Mouse (Mus musculus) CH12.LX (cell line): ENCODE data around the gene Ptch2. TPM values are rescaled to one million over a fixed set of nuclear protein-coding genes. Genes with fewer than 3 reads are reported as not detected.

Experiments
- DNase-seq: peaks from one replicate; pipeline ENCODE4 v3.0.0-alpha.2; 2013; ENCODE audit errors: extremely low read depth
- H3K27ac ChIP-seq: 2 replicates; pipeline ENCODE4 v1.5.1; 2012; ENCODE audit warnings: low read depth, mild to moderate bottlenecking, control low read depth, moderate library complexity; ENCODE audit not compliant: insufficient read depth
- H3K27me3 ChIP-seq: replicated peaks from 2 replicates; pipeline ENCODE3; 2012; ENCODE audit warnings: inconsistent platforms
- H3K36me3 ChIP-seq, 2 experiments: replicated peaks in 1 of 2; 2 replicates each; pipeline versions ENCODE3 to v1.6.1; 2012; ENCODE audit warnings: inconsistent platforms in 1 of 2, low read length in 1 of 2, mild to moderate bottlenecking in 1 of 2, mixed read lengths in 1 of 2, moderate library complexity in 1 of 2; ENCODE audit not compliant: control insufficient read depth in 1 of 2, insufficient read depth in 1 of 2
- H3K4me1 ChIP-seq, 2 experiments: 2 replicates each; pipeline ENCODE4 v1.6.1; 2012; ENCODE audit warnings: inconsistent platforms in 1 of 2, moderate library complexity in 1 of 2; ENCODE audit not compliant: insufficient read depth in 2 of 2, control insufficient read depth in 1 of 2
- H3K4me2 ChIP-seq: 2 replicates; pipeline ENCODE4 v1.6.1; 2012; ENCODE audit warnings: low read depth, mild to moderate bottlenecking, control low read depth; ENCODE audit not compliant: poor library complexity, insufficient read depth, severe bottlenecking
- H3K4me3 ChIP-seq, 3 experiments: fragments of 150-350 bp in 1 of 3; sonication (generic) in 1 of 3; replicated peaks in 1 of 3; 2 replicates each; pipeline versions ENCODE3 to v1.5.1; 2011 to 2012; ENCODE audit warnings: low read depth in 2 of 3, low read length in 2 of 3, mild to moderate bottlenecking in 2 of 3, moderate library complexity in 2 of 3, control low read depth in 1 of 3, improper control_type of control experiment in 1 of 3, inconsistent platforms in 1 of 3, mixed read lengths in 1 of 3; ENCODE audit not compliant: poor library complexity in 1 of 3
- H3K79me2 ChIP-seq: replicated peaks from 2 replicates; pipeline ENCODE4 v1.6.1; 2012; ENCODE audit warnings: mild to moderate bottlenecking, moderate library complexity; ENCODE audit not compliant: control insufficient read depth, poor library complexity, insufficient read depth, severe bottlenecking; ENCODE audit errors: extremely low read depth
- H3K9ac ChIP-seq: 2 replicates; pipeline ENCODE4 v1.6.1; 2012; ENCODE audit warnings: low read depth, mild to moderate bottlenecking, control low read depth, moderate library complexity; ENCODE audit not compliant: insufficient read depth
- H3K9me3 ChIP-seq: replicated peaks from 2 replicates; pipeline ENCODE3; 2012; ENCODE audit warnings: low read length, inconsistent platforms, mixed read lengths
- BHLHE40 ChIP-seq: IDR thresholded peaks from 2 replicates; pipeline ENCODE4 v1.6.1; 2011; ENCODE audit warnings: mild to moderate bottlenecking, low read depth, low read length, improper control_type of control experiment
- CHD1 ChIP-seq: IDR thresholded peaks from 2 replicates; pipeline ENCODE4 v1.6.1; 2012; ENCODE audit warnings: low read depth, low read length, improper control_type of control experiment, inconsistent platforms
- CHD2 ChIP-seq: IDR thresholded peaks from 2 replicates; pipeline ENCODE4 v1.6.1; 2011; ENCODE audit warnings: low read length, improper control_type of control experiment
- CTCF ChIP-seq, 2 experiments: IDR thresholded peaks in 1 of 2; conservative IDR thresholded peaks in 1 of 2; 2 replicates each; pipeline ENCODE4 v1.5.1; 2011 to 2012; ENCODE audit warnings: low read depth in 2 of 2, low read length in 2 of 2, improper control_type of control experiment in 1 of 2, inconsistent platforms in 1 of 2, mild to moderate bottlenecking in 1 of 2, moderate library complexity in 1 of 2
- ELF1 ChIP-seq: IDR thresholded peaks from 2 replicates; pipeline ENCODE4 v1.6.1; 2014; ENCODE audit warnings: low read depth, mild to moderate bottlenecking, inconsistent platforms, low read length, improper control_type of control experiment
- MEF2A ChIP-seq: IDR thresholded peaks from 2 replicates; pipeline ENCODE4 v1.6.1; 2014; ENCODE audit warnings: low read depth, mild to moderate bottlenecking, inconsistent platforms, low read length, improper control_type of control experiment, borderline replicate concordance
- MXI1 ChIP-seq: IDR thresholded peaks from 2 replicates; pipeline ENCODE4 v1.6.1; 2011; ENCODE audit warnings: mild to moderate bottlenecking, low read depth, low read length, improper control_type of control experiment
- NELFE ChIP-seq: IDR thresholded peaks from 2 replicates; pipeline ENCODE4 v1.6.1; 2011; ENCODE audit warnings: low read depth, low read length, improper control_type of control experiment
- NRF1 ChIP-seq: IDR thresholded peaks from 2 replicates; pipeline ENCODE4 v1.6.1; 2014; ENCODE audit warnings: low read depth, mild to moderate bottlenecking, inconsistent platforms, low read length, improper control_type of control experiment, moderate library complexity
- POLR2A ChIP-seq: IDR thresholded peaks from 2 replicates; pipeline ENCODE4 v1.6.1; 2011; ENCODE audit warnings: low read depth, mild to moderate bottlenecking, improper control_type of control experiment, low read length
- POLR2AphosphoS2 ChIP-seq: IDR thresholded peaks from 2 replicates; pipeline ENCODE4 v1.6.1; 2011; ENCODE audit warnings: low read depth, low read length, improper control_type of control experiment
- RAD21 ChIP-seq: IDR thresholded peaks from 2 replicates; pipeline ENCODE4 v1.6.1; 2011; ENCODE audit warnings: low read depth, mild to moderate bottlenecking, low read length, improper control_type of control experiment, moderate library complexity
- SIN3A ChIP-seq: IDR thresholded peaks from 2 replicates; pipeline ENCODE4 v1.6.1; 2012; ENCODE audit warnings: low read length, improper control_type of control experiment, inconsistent platforms
- SMC3 ChIP-seq: IDR thresholded peaks from 2 replicates; pipeline ENCODE4 v1.6.1; 2011; ENCODE audit warnings: low read depth, low read length, improper control_type of control experiment
- TBP ChIP-seq: conservative IDR thresholded peaks from 2 replicates; pipeline ENCODE4 v1.6.1; 2011; ENCODE audit warnings: low read depth, low read length, improper control_type of control experiment
- TCF12 ChIP-seq: IDR thresholded peaks from 2 replicates; pipeline ENCODE4 v1.6.1; 2014; ENCODE audit warnings: low read depth, mild to moderate bottlenecking, inconsistent platforms, low read length, improper control_type of control experiment
- UBTF ChIP-seq: IDR thresholded peaks from 2 replicates; pipeline ENCODE4 v1.6.1; 2012; ENCODE audit warnings: low read depth, mild to moderate bottlenecking, inconsistent platforms, low read length, improper control_type of control experiment, moderate library complexity
- ZKSCAN1 ChIP-seq: IDR thresholded peaks from 2 replicates; pipeline ENCODE4 v1.6.1; 2012; ENCODE audit warnings: low read depth, inconsistent platforms, low read length, improper control_type of control experiment, borderline replicate concordance
- ZMIZ1 ChIP-seq: IDR thresholded peaks from 2 replicates; pipeline ENCODE4 v1.6.1; 2012; ENCODE audit warnings: low read depth, mild to moderate bottlenecking, inconsistent platforms, low read length, improper control_type of control experiment
- ZNF384 ChIP-seq: IDR thresholded peaks from 2 replicates; pipeline ENCODE4 v1.6.1; 2012; ENCODE audit warnings: low read depth, low read length, improper control_type of control experiment, inconsistent platforms
- dilution Hi-C: fragments of 300-500 bp; cut with MboI; formaldehyde crosslinking; loops from 2 replicates; pipeline ENCODE4 v1.14.3; 2020; ENCODE audit warnings: low sequenced_read_pairs; ENCODE audit not compliant: extremely low pct_unique_long_range_greater_than_20kb, extremely low pct_ligation_motif_present
- in situ Hi-C: fragments of 300-500 bp; cut with MboI; formaldehyde crosslinking; loops from 3 replicates; pipeline ENCODE4 v1.14.3; 2019; ENCODE audit warnings: low sequenced_read_pairs, low pct_ligation_motif_present, low pct_unique_long_range_greater_than_20kb, mixed read lengths
- polyA plus RNA-seq: library from polyadenylated mRNA; unstranded; fragments of >175 nt; gene quantifications from 2 replicates; pipeline ENCODE4 v1.2.1, GENCODE M21; 2012; ENCODE audit warnings: low read depth; ENCODE audit not compliant: insufficient read length
- total RNA-seq, 2 experiments: library from RNA; depleted of rRNA; stranded (reverse); fragments of 300-350 nt in 1 of 2; fragments of >200 nt in 1 of 2; gene quantifications; 2 replicates each; pipeline ENCODE4 v1.2.3; 2012 to 2014

The Ptch2 gene
- total and polyA plus RNA-seq, 3 experiments, result 0.21 to 0.79 TPM; not detected in 1

DNA sequence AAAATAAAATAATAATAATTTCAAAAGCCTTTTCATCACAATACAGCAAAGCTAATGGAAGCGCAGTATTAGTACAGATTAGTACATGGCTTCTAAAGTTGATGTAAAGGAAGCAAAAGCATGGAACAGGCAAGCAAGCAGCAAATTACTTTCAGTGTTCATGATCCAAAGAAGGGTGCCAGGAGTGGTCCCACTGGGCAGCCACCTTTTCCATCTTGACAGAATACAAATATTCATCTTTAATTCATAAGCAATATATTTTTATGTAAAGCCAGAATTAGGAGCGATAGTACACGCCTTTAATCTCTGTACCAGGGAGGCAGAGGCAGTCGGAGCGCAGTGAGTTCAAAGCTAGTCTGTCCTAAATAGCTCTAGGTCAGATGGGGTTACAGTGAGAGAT is 23.8 kb downstream of the Ptch2 start:
- Histone ChIP-seq H3K4me1 (peaks cover 5 to 41% of the 10 kb centered on the region in 2 experiments; a peak in 3 of 4 replicates), H3K79me2 (peaks cover 8% of the 10 kb centered on the region; the same call in 1 of the 2 replicates), H3K4me3 (peak overlapping the region; percentile 69 to 87 (median 85)), H3K9me3 (no peaks in the 10 kb centered on the region), H3K36me3 (peaks cover 5 to 30% of the 10 kb centered on the region in 2 experiments), H3K9ac (peak overlapping the region; percentile 96), H3K27me3 (no peaks in the 10 kb centered on the region), H3K27ac (peak overlapping the region; percentile 89; the same call in 1 of the 2 replicates), H3K4me2 (peak overlapping the region; percentile 92)
- no peak for DNase-seq
- dilution Hi-C loops (no loop called here), in situ Hi-C loops (no loop called here)
- no peak for TF ChIP-seq NRF1
- no peak for TF ChIP-seq BHLHE40
- TF ChIP-seq MXI1, result no peak
- TF ChIP-seq UBTF, result no peak
- TF ChIP-seq ZKSCAN1, result no peak
- no peak for TF ChIP-seq CTCF (conservative IDR thresholded peaks at IDR 0.05 in 1 of 2, IDR thresholded peaks at IDR 0.05 in 1 of 2; ENCODE audit: low read depth in 2 of 2, low read length in 2 of 2)
- no peak for TF ChIP-seq RAD21
- no peak for TF ChIP-seq NELFE
- TF ChIP-seq POLR2A, result no peak

DNA sequence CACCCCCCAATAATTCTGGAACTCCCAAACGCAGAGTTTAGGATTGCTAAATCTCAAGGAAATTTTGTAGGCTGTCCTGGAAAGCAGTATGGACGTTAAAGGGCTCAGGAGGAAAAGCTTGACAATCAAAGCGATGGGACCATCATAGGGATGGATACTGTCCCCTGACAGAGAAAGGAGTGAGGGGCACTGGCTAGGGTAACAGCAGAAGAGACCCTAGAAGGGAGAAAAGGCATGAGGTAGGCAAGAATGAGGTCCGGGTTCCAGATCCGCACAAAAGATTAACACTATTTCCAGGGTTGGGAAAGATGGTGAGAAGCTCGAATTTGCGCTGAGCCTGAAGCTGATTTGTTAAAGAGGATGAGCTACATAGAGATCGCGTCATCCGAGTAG is 24.2 kb downstream of the Ptch2 start:
- Histone ChIP-seq H3K4me3 (peak overlapping the region; percentile 69 to 87 (median 85)), H3K4me2 (peak overlapping the region; percentile 92)
- no peak for TF ChIP-seq SIN3A
- no peak for TF ChIP-seq ZKSCAN1
- no peak for TF ChIP-seq POLR2A
- no peak for TF ChIP-seq MXI1
- TF ChIP-seq TCF12, result no peak
- no peak for TF ChIP-seq MEF2A
- TF ChIP-seq ZMIZ1, result no peak
- no peak for TF ChIP-seq CHD2
- TF ChIP-seq TBP, result no peak
- TF ChIP-seq ZNF384, result no peak
- no peak for TF ChIP-seq ELF1
- TF ChIP-seq BHLHE40, result no peak
- TF ChIP-seq NELFE, result no peak
- TF ChIP-seq RAD21, result no peak
- no peak for TF ChIP-seq SMC3
- no peak for TF ChIP-seq CHD1
- no peak for TF ChIP-seq POLR2AphosphoS2
- TF ChIP-seq, all 38 proteins: peak for 0
- in situ Hi-C loops, result no loop called here
- peaks cover 5 to 27% of the 10 kb centered on the region in 2 experiments for H3K36me3 ChIP-seq
- H3K9me3 ChIP-seq, result no peaks in the 10 kb centered on the region
- dilution Hi-C loops, result no loop called here
- H3K4me1 ChIP-seq, result peaks cover 5 to 45% of the 10 kb centered on the region in 2 experiments; a peak in 3 of 4 replicates
- DNase-seq, result no peak
- H3K27ac ChIP-seq, result peak overlapping the region; percentile 89
- H3K79me2 ChIP-seq, result peaks cover 8% of the 10 kb centered on the region; the same call in 1 of the 2 replicates
- no peaks in the 10 kb centered on the region for H3K27me3 ChIP-seq
- H3K9ac ChIP-seq, result peak overlapping the region; percentile 96
